In the genomic region with DNA sequence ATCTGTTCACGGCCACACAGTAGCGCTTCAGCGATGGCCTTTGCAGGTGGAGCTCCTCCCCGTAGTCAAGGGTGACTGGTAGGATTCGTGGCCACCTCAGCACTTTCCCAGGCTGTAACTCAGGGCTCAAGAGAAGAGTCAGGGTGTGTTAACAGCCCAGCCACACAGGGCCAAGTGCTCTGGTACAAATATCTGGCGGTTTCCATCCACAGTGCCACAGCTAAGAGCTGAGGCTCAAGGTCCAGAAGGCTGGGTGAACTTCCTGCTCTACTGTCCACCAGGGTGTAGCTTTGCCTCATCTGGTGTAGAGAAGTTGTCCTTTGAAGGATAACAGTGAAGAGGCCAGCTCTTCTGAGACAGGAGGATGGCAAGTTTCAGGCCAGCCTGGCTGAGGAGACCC, we compare ENCODE assay signal across 1 mouse cellular context.
TF ChIP-seq lines count a peak whose summit lies in the region.

No protein-coding gene starts in this region.

TF ChIP-seq in CH12.LX, 34 proteins besides CTCF, POLR2A, EP300 and RAD21 (continued from another document):
- no peak for TF ChIP-seq SIN3A (IDR thresholded peaks at IDR 0.05; ENCODE audit: low read length)
TF ChIP-seq in CH12.LX: peak in this region for 2.
